Mouse (Mus musculus): Measurements from ENCODE around the gene Ogn.

DNA sequence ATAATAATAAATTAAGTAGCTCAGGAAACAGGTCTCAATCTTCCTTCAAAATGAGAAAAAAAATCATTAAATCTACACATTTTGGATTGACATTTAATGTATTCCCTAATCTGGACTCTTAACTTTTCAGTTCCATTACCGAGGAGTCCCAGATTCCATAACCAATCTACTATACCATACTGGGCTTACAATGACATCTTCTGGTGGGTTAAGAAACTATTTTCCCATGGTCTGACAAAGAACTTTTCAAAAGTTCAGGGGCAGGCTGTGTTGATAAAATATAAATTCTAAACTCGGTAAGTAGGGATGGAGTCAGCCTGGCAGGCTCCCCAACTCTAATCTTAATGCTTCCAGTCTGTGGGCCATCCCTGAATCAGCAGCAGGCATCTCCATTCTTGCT, 43.3 kb downstream of the Ogn start:
- no peak for TF ChIP-seq CTCF (IDR thresholded peaks at IDR 0.05; ENCODE audit: extremely low read depth, insufficient read depth, low read length)
- TF ChIP-seq POLR2A (IDR thresholded peaks at IDR 0.05; ENCODE audit: extremely low read depth, insufficient read depth, low read length) = no peak

Data from cortical plate, adult 2 months (tissue).